Mouse (Mus musculus) neural tube, embryonic 14.5 days (tissue): Measurements from ENCODE around the gene Hid1. TPM values are rescaled to one million over a fixed set of nuclear protein-coding genes. Genes with fewer than 3 reads are reported as not detected.

Source experiments
- ATAC-seq: fragments of 200-750 bp; cut with Nextera tagmentation; 2 replicates; pipeline ENCODE4 v1.8.0; 2017; ENCODE audit warnings: low read depth, mild to moderate bottlenecking, moderate TSS enrichment, moderate library complexity
- H3K27ac ChIP-seq: fragments of 300-500 bp; sonication (generic); 2 replicates; pipeline ENCODE4 v1.5.1; 2014; ENCODE audit warnings: low read depth, mild to moderate bottlenecking, control low read depth, low read length, moderate library complexity, mixed read lengths
- H3K27me3 ChIP-seq: fragments of 300-500 bp; sonication (generic); 2 replicates; pipeline ENCODE4 v1.6.1; 2014; ENCODE audit warnings: low read length; ENCODE audit not compliant: control insufficient read depth, insufficient read depth
- H3K36me3 ChIP-seq: fragments of 300-500 bp; sonication (generic); 2 replicates; pipeline ENCODE4 v1.6.1; 2014; ENCODE audit warnings: low read length, mixed read lengths; ENCODE audit not compliant: control insufficient read depth, insufficient read depth
- H3K4me1 ChIP-seq: fragments of 300-500 bp; sonication (generic); 2 replicates; pipeline ENCODE4 v1.6.1; 2014; ENCODE audit warnings: low read length; ENCODE audit not compliant: control insufficient read depth, insufficient read depth
- H3K4me2 ChIP-seq: fragments of 300-500 bp; sonication (generic); 2 replicates; pipeline ENCODE4 v1.6.1; 2014; ENCODE audit warnings: mild to moderate bottlenecking, low read depth, low read length, control low read depth
- H3K4me3 ChIP-seq: fragments of 300-500 bp; sonication (generic); 2 replicates; pipeline ENCODE4 v1.5.1; 2014; ENCODE audit warnings: low read depth, low read length, control low read depth, mixed read lengths
- H3K9ac ChIP-seq: fragments of 300-500 bp; sonication (generic); replicated peaks from 2 replicates; pipeline ENCODE4 v1.6.1; 2014; ENCODE audit warnings: low read depth, mild to moderate bottlenecking, control low read depth, low read length, mixed read lengths
- H3K9me3 ChIP-seq: fragments of 300-500 bp; sonication (generic); 2 replicates; pipeline ENCODE4 v1.6.1; 2016; ENCODE audit warnings: low read length; ENCODE audit not compliant: control insufficient read depth
- WGBS: fragments of 180-500 bp; shearing (Covaris S2); extraction: QIAGEN DNeasy Blood & Tissue Kit; methylation state at CpG from one replicate; pipeline ENCODE4 v1.1.7; 2014; 5-methylcytosine and 5-hydroxymethylcytosine counted together
- polyA plus RNA-seq: library from polyadenylated mRNA; unstranded; fragments of >200 nt; fragmentation: Nextera tagmentation; extraction: Ambion mirVana; gene quantifications from 2 replicates; pipeline ENCODE4 v1.2.1, GENCODE M21; 2014

The Hid1 gene
- polyA plus RNA-seq, 1 experiment from 2014 or later, result 41.7 TPM

GRCm38 (mm10) chr11:115336115-115336514 lies 31.4 kb downstream of the Hid1 start:
- no peak overlapping the region for H3K4me3 ChIP-seq
- H3K27me3 ChIP-seq, result peaks cover 2% of the 10 kb centered on the region; the same call in 1 of the 2 replicates
- H3K4me1 ChIP-seq, result peaks cover 4% of the 10 kb centered on the region; the same call in 1 of the 2 replicates
- WGBS, result 27% methylated on average over 6 of the region's 6 CpGs
- H3K36me3 ChIP-seq, result no peaks in the 10 kb centered on the region
- no peak overlapping the region for H3K9ac ChIP-seq
- no peak overlapping the region for H3K27ac ChIP-seq
- ATAC-seq, result no peak
- H3K4me2 ChIP-seq, result no peak overlapping the region
- no peaks in the 10 kb centered on the region for H3K9me3 ChIP-seq

- Histone ChIP-seq H3K36me3 (no peaks in the 10 kb centered on the region), H3K4me1 (peaks cover 4% of the 10 kb centered on the region; the same call in 1 of the 2 replicates), H3K4me2 (peak overlapping the region; percentile 56; the same call in 1 of the 2 replicates), H3K4me3 (no peak overlapping the region), H3K9ac (no peak overlapping the region), H3K27ac (no peak overlapping the region), H3K27me3 (peaks cover 2% of the 10 kb centered on the region; the same call in 1 of the 2 replicates), H3K9me3 (no peaks in the 10 kb centered on the region)
- 56% methylated on average over 12 of the region's 12 CpGs for WGBS
- ATAC-seq, result no peak
These were observed 32.3 kb downstream of the Hid1 start for GRCm38 (mm10) chr11:115335223-115335622.

GRCm38 (mm10) chr11:115334531-115334930 lies 33.0 kb downstream of the Hid1 start, which contains the start of gene Otop3:
Otop3 (plus strand) TSS chr11:115334731.
- 3% methylated on average over 29 of the region's 29 CpGs for WGBS
- no peaks in the 10 kb centered on the region for H3K9me3 ChIP-seq
- H3K27ac ChIP-seq, result no peak within 1 kb of the TSS
- H3K9ac ChIP-seq, result peak within 1 kb of the TSS; percentile 21; the same call in 1 of the 2 replicates
- H3K4me2 ChIP-seq, result peak within 1 kb of the TSS; percentile 56
- no peaks in the 10 kb centered on the region for H3K36me3 ChIP-seq
- H3K27me3 ChIP-seq, result peaks cover 2% of the 10 kb centered on the region; the same call in 1 of the 2 replicates
- ATAC-seq, result peak; percentile 41; the same call in 1 of the 2 replicates
- peak within 1 kb of the TSS; percentile 21 for H3K4me3 ChIP-seq
- H3K4me1 ChIP-seq, result peaks cover 4% of the 10 kb centered on the region; the same call in 1 of the 2 replicates

GRCm38 (mm10) chr11:115329339-115329738 lies 38.2 kb downstream of the Hid1 start:
- no peaks in the 10 kb centered on the region for H3K36me3 ChIP-seq
- ATAC-seq, result no peak
- H3K9ac ChIP-seq, result no peak overlapping the region
- H3K4me1 ChIP-seq, result no peaks in the 10 kb centered on the region
- no peak overlapping the region for H3K4me2 ChIP-seq
- no peak overlapping the region for H3K4me3 ChIP-seq
- no peak overlapping the region for H3K27ac ChIP-seq
- WGBS, result 70% methylated on average over 15 of the region's 15 CpGs
- no peaks in the 10 kb centered on the region for H3K27me3 ChIP-seq
- no peaks in the 10 kb centered on the region for H3K9me3 ChIP-seq

DNA sequence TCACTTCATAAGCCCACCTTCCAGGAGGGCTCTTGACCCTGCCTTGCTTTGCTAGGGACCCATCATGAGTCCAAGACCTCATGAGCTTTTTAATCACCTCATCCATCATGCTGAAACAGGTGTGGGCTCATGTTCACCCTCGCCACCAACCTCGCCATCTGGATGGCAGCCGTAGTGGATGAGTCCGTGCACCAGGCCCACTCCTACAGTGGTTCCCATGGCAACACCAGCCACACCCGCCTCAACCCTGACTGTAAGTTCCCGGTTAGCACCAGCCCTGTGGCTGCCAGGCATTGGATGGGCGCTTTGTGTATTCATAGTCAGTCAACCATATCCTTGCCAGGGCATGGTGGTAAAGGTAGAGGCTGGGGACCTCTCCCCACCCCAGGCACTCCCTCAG lies 40.8 kb downstream of the Hid1 start:
- ATAC-seq, result no peak
- no peak overlapping the region for H3K27ac ChIP-seq
- H3K4me3 ChIP-seq, result no peak overlapping the region
- H3K4me2 ChIP-seq, result no peak overlapping the region
- 65% methylated on average over 7 of the region's 7 CpGs for WGBS
- H3K9ac ChIP-seq, result no peak overlapping the region
- 0 out of 2 replicates have a peak, but pooled peaks cover 4% of the 10 kb centered on the region for H3K4me1 ChIP-seq
- peaks cover 18% of the 10 kb centered on the region for H3K27me3 ChIP-seq
- H3K9me3 ChIP-seq, result no peaks in the 10 kb centered on the region
- H3K36me3 ChIP-seq, result no peaks in the 10 kb centered on the region

- Histone ChIP-seq H3K36me3 (no peaks in the 10 kb centered on the region), H3K9ac (no peak overlapping the region), H3K4me1 (0 out of 2 replicates have a peak, but pooled peaks cover 6% of the 10 kb centered on the region), H3K4me3 (no peak overlapping the region), H3K4me2 (peak overlapping the region; percentile 14; the same call in 1 of the 2 replicates), H3K9me3 (no peaks in the 10 kb centered on the region), H3K27ac (no peak overlapping the region), H3K27me3 (peaks cover 47% of the 10 kb centered on the region)
- WGBS, result 15% methylated on average over 32 of the region's 32 CpGs
- ATAC-seq, result no peak
These were observed 44.2 kb downstream of the Hid1 start for GRCm38 (mm10) chr11:115323354-115323753.

DNA sequence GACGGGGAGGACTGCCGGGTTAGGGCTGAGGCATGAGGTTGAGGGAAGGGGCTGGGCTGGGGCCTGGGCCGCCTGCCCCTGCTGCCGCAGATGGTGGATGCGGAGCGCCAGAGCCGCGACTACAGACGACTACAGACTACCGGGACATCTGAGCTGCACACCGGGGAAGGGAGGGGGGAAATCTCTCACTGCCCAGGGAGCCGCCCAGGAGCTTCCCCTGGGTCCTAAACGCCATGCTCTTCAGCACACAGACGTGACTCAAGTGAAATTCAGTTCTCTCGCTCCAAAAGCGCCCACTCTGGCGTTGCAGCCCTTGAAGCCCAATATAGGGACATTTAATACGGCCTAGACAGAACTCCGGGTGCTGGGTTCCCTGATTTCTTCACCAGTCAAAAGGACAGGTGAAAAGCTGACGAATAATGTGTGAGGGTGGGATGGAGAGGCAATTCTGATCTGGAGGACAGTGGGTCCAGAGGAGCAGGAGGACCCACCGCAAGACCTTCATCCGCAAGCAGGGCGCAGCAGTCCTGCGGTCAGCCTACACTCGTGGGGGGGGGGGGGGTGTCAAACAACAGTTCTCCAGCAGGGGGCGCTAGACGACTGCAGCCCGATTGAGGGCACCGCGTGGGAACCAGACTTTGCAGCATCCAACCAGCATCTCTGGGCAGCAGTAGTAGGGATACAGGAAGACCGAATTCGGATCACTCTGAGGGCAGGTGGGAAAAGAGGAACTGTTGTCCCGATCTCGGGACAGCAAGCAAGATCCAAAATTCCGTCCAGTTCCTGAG lies 45.5 kb downstream of the Hid1 start, which contains the start of gene Ush1g:
Gene Ush1g (minus strand): TSS at position 136 of the 788 bp plus-strand sequence.
- H3K4me2 ChIP-seq, result no peak within 1 kb of the TSS
- H3K4me3 ChIP-seq, result no peak within 1 kb of the TSS
- no peaks in the 10 kb centered on the region for H3K36me3 ChIP-seq
- peaks cover 56% of the 10 kb centered on the region for H3K27me3 ChIP-seq
- H3K27ac ChIP-seq, result no peak within 1 kb of the TSS
- 4% methylated on average over 35 of the region's 35 CpGs for WGBS
- no peak within 1 kb of the TSS for H3K9ac ChIP-seq
- H3K4me1 ChIP-seq, result 0 out of 2 replicates have a peak, but pooled peaks cover 6% of the 10 kb centered on the region
- no peaks in the 10 kb centered on the region for H3K9me3 ChIP-seq
- peak; percentile 56; the same call in 1 of the 2 replicates for ATAC-seq

DNA sequence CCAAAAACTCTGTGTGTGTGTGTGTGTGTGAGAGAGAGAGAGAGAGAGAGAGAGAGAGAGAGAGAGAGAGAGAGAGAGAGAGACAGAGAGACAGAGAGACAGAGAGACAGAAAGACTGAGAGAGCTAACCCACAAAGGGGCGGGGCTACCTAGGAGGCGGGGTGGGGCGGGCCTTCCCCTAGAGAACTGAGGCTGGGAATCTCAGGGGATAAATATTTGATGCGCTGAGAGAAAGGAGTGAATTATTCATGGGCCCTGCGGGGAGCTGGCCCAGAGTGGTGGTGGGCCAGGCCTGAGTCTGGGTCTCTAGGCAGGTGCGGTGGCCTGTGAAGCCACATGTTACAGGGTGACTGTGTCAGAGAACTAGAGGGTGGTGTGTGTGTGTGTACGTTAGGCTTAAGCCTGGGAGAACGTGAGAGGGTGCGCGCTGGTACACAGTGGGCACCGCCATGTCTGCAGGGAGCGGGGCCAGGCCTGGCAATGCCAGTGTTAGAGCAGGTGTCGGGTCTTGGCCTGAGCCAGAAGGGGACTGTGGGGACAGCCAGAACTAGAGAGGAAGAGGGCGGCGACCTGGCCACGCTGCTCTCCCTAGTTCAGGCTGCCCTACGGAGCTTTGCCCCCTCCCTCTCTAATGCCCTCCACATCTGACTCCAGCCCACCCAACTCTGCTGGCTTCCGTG lies 47.7 kb downstream of the Hid1 start:
- H3K4me1 ChIP-seq, result 0 out of 2 replicates have a peak, but pooled peaks cover 6% of the 10 kb centered on the region
- no peak overlapping the region for H3K4me3 ChIP-seq
- no peaks in the 10 kb centered on the region for H3K36me3 ChIP-seq
- no peak overlapping the region for H3K9ac ChIP-seq
- peaks cover 69% of the 10 kb centered on the region for H3K27me3 ChIP-seq
- H3K9me3 ChIP-seq, result no peaks in the 10 kb centered on the region
- H3K27ac ChIP-seq, result no peak overlapping the region
- WGBS, result 9% methylated on average over 18 of the region's 18 CpGs
- no peak overlapping the region for H3K4me2 ChIP-seq
- ATAC-seq, result no peak
